Mouse (Mus musculus): ENCODE results near the gene Washc3. TPM values are rescaled to one million over a fixed set of nuclear protein-coding genes. Genes with fewer than 3 reads are reported as not detected.

Gene Washc3
- total RNA-seq, 2 experiments from 2014 or later: 23.4 to 27.4 TPM

DNA sequence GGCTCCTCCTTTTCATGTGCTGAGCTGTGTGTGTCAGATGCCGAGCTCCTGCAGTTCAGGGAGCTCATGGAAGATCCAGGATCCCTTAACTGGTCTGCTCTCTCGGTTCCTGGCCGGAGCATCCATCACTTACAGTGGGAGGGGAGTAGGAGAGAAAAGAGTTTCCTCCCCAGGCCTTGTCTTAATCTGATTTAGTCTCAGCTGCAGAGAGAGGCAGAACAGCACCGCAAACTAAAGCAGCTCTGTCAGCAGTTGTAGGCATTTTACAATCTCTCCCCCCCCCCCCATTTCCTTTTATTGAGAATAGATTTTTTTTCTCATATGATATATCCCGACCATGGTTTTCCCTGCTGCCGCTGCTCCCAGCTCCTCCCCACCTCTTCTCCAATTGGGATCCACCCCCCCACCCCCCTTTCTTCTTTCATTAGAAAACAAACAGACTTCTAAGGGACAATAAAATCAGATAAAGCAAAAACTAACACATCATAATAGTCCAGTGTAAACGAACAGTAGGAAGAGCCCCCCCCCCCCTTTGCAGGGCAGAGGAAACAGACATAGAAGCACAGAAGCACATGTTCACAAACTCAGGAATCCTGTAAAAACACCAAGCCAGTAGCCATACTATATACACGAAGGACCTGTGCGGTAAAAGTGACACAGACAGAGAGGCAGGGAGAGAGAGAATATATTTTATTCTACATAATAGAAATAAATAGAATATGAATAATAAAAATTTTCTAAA is 51.4 kb downstream of the Washc3 start:
- DNase-seq (ENCODE audit: low spot score in 2 of 2): no peak

- DNase-seq (ENCODE audit: low spot score in 2 of 2): no peak
Observed at GRCm38 (mm10) chr10:88255556-88255955, 54.7 kb downstream of the Washc3 start.

- DNase-seq (ENCODE audit: low spot score in 2 of 2): no peak
Observed at GRCm38 (mm10) chr10:88260309-88260708, 59.4 kb downstream of the Washc3 start.

GRCm38 (mm10) chr10:88261186-88261585 is 60.3 kb downstream of the Washc3 start:
- DNase-seq (ENCODE audit: low spot score in 2 of 2): no peak

GRCm38 (mm10) chr10:88263383-88263782 is 62.5 kb downstream of the Washc3 start:
- no peak for DNase-seq (ENCODE audit: low spot score in 2 of 2)

GRCm38 (mm10) chr10:88274045-88274444 is 73.2 kb downstream of the Washc3 start:
- no peak for DNase-seq (ENCODE audit: low spot score in 2 of 2)

GRCm38 (mm10) chr10:88281699-88282098 is 80.8 kb downstream of the Washc3 start:
- no peak for DNase-seq (ENCODE audit: low spot score in 2 of 2)

DNA sequence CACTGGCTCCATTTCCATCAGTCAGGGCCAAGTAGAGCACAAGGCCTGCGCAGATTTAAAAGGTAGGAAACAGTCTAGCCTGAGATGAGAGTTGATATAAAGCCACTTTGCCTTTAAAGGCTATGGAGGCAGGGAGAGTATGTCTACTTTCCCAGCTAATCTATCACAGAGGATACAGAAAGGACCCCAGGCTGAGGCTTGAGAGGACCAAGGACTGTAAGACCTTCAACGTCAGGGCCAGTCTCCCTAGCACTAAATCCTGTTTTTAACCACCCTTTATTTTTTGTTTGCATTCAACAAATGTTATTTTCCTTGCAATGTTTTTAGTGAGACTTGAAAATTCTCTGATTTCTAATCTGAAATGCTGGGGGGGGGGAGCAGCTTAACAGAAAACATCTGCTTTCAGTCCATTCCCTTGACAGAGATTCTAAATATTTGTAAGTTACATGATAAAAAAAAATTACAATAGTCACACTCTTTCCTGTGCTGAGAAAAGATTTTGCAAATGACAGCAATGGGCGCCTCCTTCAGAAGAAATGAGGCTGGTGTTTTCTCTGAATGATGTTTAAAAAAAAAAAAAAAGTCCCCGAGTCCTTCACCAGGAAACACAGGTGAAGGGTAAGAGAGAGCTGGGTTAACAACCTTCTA is 83.6 kb downstream of the Washc3 start:
- DNase-seq (ENCODE audit: low spot score in 2 of 2): no peak

GRCm38 (mm10) chr10:88287261-88287660 is 86.4 kb downstream of the Washc3 start:
- DNase-seq (ENCODE audit: low spot score in 2 of 2): no peak

DNA sequence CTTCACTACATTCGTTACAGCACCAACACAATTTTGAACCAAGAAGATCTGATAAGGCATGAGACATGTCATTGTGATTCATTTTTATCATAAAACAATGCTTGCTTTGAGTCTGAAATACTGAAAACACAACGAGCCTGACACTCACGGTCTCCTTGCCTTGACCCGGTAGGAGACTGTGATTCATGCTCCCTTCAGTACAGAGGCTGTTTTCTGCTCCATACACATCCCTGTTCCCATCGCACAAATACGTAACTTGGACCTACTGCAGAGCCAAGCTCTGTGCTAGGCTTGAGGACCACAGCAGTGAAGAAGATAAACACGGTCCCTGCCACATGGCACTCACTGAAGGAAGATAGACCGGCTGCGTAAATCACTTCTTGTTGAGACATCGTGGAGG is 87.2 kb downstream of the Washc3 start:
- DNase-seq (ENCODE audit: low spot score in 2 of 2): no peak

DNA sequence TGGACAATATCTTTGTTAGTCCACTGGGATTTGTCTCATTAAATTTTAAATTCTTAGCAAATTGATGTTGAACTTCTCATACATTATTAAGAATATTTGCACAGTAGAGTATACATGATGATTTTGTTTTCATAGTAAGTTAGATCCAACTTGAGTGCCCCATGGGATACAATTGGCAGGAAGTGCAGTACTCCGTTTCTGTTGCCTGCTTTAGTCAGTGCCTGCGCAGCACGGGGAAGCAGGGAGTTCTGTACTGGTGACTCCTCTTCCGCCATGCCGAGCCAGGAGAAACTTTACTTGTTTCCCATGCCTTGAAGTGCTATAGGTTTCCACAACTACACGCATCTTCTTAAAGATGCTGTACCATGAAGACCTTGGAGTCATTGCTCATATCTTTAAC is 94.2 kb downstream of the Washc3 start:
- DNase-seq (ENCODE audit: low spot score in 2 of 2): no peak

Other genes starting within 250 kb of the Washc3 start
- not detected for gene Pmch, start 110.0 kb upstream of the Washc3 start, total RNA-seq (2021)
- 1 to 10 TPM; 1.1 to 1.3 TPM for gene Parpbp, start 54.2 kb upstream of the Washc3 start, total RNA-seq (2021)
- 1 to 10 TPM; 6.9 TPM for gene Nup37, start 54.1 kb upstream of the Washc3 start, total RNA-seq (2021)
- 1 to 10 TPM; 1.5 to 1.6 TPM for gene Dram1, start 178.0 kb downstream of the Washc3 start, total RNA-seq (2021)
- gene Gnptab, start 178.0 kb downstream of the Washc3 start, total RNA-seq (2021): 10 to 100 TPM; 83.8 to 96.8 TPM

Data from layer of hippocampus, postnatal 14 days (tissue).